Mouse (Mus musculus): ENCODE data around the gene Gins3. TPM values are rescaled to one million over a fixed set of nuclear protein-coding genes. Genes with fewer than 3 reads are reported as not detected.
A peak's percentile ranks its signal among the peaks of the same experiment; 100 is the strongest.

Gene Gins3
- total and polyA plus RNA-seq, 3 experiments = 14.0 to 14.4 TPM; not detected in 1

DNA sequence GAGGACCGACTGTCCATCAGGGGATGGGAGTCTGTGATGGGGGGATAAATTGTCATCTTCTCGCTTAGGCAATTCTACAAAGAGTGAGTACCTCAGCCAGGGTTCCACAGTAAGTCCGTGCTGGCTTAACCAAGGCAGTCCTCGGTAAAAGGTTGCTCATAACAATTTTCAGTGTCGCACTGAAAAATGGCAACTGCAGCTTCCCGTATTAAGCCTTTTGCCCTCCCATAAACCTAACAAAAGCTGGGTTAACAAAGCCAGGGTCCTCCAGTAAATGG, 749 bp downstream of the Gins3 start:
- peaks cover 6 to 18% of the 10 kb centered on the region in 2 experiments for H3K36me3 ChIP-seq (ENCODE audit: control insufficient read depth in 1 of 2, insufficient read depth in 2 of 2, low read length in 2 of 2)
- H3K27me3 ChIP-seq (ENCODE audit: control insufficient read depth in 1 of 2, insufficient read depth in 2 of 2, low read length in 2 of 2) = no peaks in the 10 kb centered on the region
- H3K79me2 ChIP-seq (ENCODE audit: control insufficient read depth, insufficient read depth, low read length, poor library complexity) = peaks cover 12% of the 10 kb centered on the region
- peak; percentile 59 for DNase-seq (ENCODE audit: low read depth, low spot score)
- H3K27ac ChIP-seq (ENCODE audit: control insufficient read depth, low read depth, low read length) = no peak overlapping the region
- H3K9ac ChIP-seq (ENCODE audit: control insufficient read depth, low read depth, low read length, poor library complexity, severe bottlenecking) = peak overlapping the region; percentile 75
- H3K4me1 ChIP-seq (ENCODE audit: control insufficient read depth in 1 of 2, insufficient read depth in 2 of 2, low read length in 2 of 2) = peaks cover 6 to 11% of the 10 kb centered on the region in 2 experiments
- TF ChIP-seq MXI1 (IDR thresholded peaks at IDR 0.05; ENCODE audit: low read depth, low read length) = peak; percentile 24; the same call in 1 of the 2 replicates
- no peak for TF ChIP-seq HCFC1 (IDR thresholded peaks at IDR 0.05; ENCODE audit: low read depth, low read length)
- TF ChIP-seq CTCF (IDR thresholded peaks at IDR 0.05 in 2 of 3, conservative IDR thresholded peaks at IDR 0.05 in 1 of 3; ENCODE audit: control insufficient read depth in 1 of 3, insufficient read depth in 1 of 3, low read depth in 2 of 3, low read length in 3 of 3, poor library complexity in 1 of 3, severe bottlenecking in 1 of 3) = 0 out of 6 replicates have a peak, but pooled peaks of 1 of the 3 experiments have one; percentile 6
- H3K9me3 ChIP-seq (replicated peaks; ENCODE audit: insufficient read depth, low read length) = no peaks in the 10 kb centered on the region
- peak overlapping the region; percentile 54 to 73 for H3K4me3 ChIP-seq (ENCODE audit: control insufficient read depth in 1 of 2, insufficient read depth in 1 of 2, low read depth in 2 of 2, low read length in 2 of 2)

- Histone ChIP-seq H3K4me3 (ENCODE audit: control insufficient read depth in 1 of 2, insufficient read depth in 1 of 2, low read depth in 2 of 2, low read length in 2 of 2) (no peak overlapping the region), H3K27ac (ENCODE audit: control insufficient read depth, low read depth, low read length) (no peak overlapping the region), H3K9me3 (replicated peaks; ENCODE audit: insufficient read depth, low read length) (no peaks in the 10 kb centered on the region), H3K79me2 (ENCODE audit: control insufficient read depth, insufficient read depth, low read length, poor library complexity) (no peaks in the 10 kb centered on the region), H3K27me3 (ENCODE audit: control insufficient read depth in 1 of 2, insufficient read depth in 2 of 2, low read length in 2 of 2) (no peaks in the 10 kb centered on the region), H3K4me1 (ENCODE audit: control insufficient read depth in 1 of 2, insufficient read depth in 2 of 2, low read length in 2 of 2) (no peaks in the 10 kb centered on the region), H3K9ac (ENCODE audit: control insufficient read depth, low read depth, low read length, poor library complexity, severe bottlenecking) (no peak overlapping the region), H3K36me3 (ENCODE audit: control insufficient read depth in 1 of 2, insufficient read depth in 2 of 2, low read length in 2 of 2) (no peaks in the 10 kb centered on the region; a peak in 2 of 4 replicates)
- no peak for TF ChIP-seq ETS1 (IDR thresholded peaks at IDR 0.05; ENCODE audit: low read depth, low read length)
- no peak for TF ChIP-seq CHD1 (IDR thresholded peaks at IDR 0.05; ENCODE audit: low read depth, low read length)
- no peak for TF ChIP-seq MAZ (IDR thresholded peaks at IDR 0.05; ENCODE audit: low read depth, low read length)
- TF ChIP-seq MAFK (IDR thresholded peaks at IDR 0.05; ENCODE audit: borderline replicate concordance, low read depth, low read length) = no peak
- TF ChIP-seq HCFC1 (IDR thresholded peaks at IDR 0.05; ENCODE audit: low read depth, low read length) = no peak
- no peak for TF ChIP-seq CTCF (IDR thresholded peaks at IDR 0.05 in 2 of 3, conservative IDR thresholded peaks at IDR 0.05 in 1 of 3; ENCODE audit: control insufficient read depth in 1 of 3, insufficient read depth in 1 of 3, low read depth in 2 of 3, low read length in 3 of 3, poor library complexity in 1 of 3, severe bottlenecking in 1 of 3)
- no peak for TF ChIP-seq ZNF384 (IDR thresholded peaks at IDR 0.05; ENCODE audit: low read depth, low read length)
- TF ChIP-seq CHD2 (IDR thresholded peaks at IDR 0.05; ENCODE audit: low read length) = no peak
- DNase-seq (ENCODE audit: low read depth, low spot score) = no peak
Observed at GRCm38 (mm10) chr8:95644942-95645341, 11.7 kb downstream of the Gins3 start.

DNA sequence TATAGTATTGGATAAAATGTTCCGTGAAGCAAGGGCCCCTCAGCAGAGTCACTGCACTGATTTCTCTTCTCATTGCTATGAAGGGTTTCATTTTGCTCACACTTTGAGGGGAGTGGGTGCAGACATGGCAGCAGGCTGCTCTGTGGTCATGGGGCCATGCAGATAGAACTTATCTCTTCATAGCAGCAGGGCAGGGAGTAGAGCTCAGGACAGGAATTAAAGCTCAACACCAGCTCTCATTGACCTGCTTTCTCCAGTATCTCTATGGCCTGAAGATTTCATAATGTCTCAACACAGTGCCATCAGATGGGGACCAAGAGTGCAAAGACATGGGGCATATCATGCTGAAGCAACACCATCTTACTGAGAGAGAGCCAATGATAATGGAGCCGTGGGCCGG, 15.0 kb downstream of the Gins3 start:
- no peaks in the 10 kb centered on the region for H3K9me3 ChIP-seq (replicated peaks; ENCODE audit: insufficient read depth, low read length)
- no peaks in the 10 kb centered on the region; a peak in 2 of 4 replicates for H3K36me3 ChIP-seq (ENCODE audit: control insufficient read depth in 1 of 2, insufficient read depth in 2 of 2, low read length in 2 of 2)
- H3K4me3 ChIP-seq (ENCODE audit: control insufficient read depth in 1 of 2, insufficient read depth in 1 of 2, low read depth in 2 of 2, low read length in 2 of 2) = no peak overlapping the region
- H3K9ac ChIP-seq (ENCODE audit: control insufficient read depth, low read depth, low read length, poor library complexity, severe bottlenecking) = no peak overlapping the region
- no peak for TF ChIP-seq MXI1 (IDR thresholded peaks at IDR 0.05; ENCODE audit: low read depth, low read length)
- no peak for TF ChIP-seq ETS1 (IDR thresholded peaks at IDR 0.05; ENCODE audit: low read depth, low read length)
- TF ChIP-seq TAL1 (IDR thresholded peaks at IDR 0.05; ENCODE audit: low read length) = 0 out of 2 replicates have a peak, but pooled peaks have one; percentile 16
- TF ChIP-seq UBTF (IDR thresholded peaks at IDR 0.05; ENCODE audit: borderline replicate concordance, insufficient read depth, low read depth, low read length) = no peak
- no peak for TF ChIP-seq POLR2A (IDR thresholded peaks at IDR 0.05; ENCODE audit: control insufficient read depth in 1 of 2, insufficient read depth in 1 of 2, low read depth in 1 of 2, low read length in 2 of 2, poor library complexity in 1 of 2)
- TF ChIP-seq ZC3H11A (IDR thresholded peaks at IDR 0.05; ENCODE audit: low read depth, low read length) = no peak
- TF ChIP-seq TCF12 (IDR thresholded peaks at IDR 0.05; ENCODE audit: low read depth, low read length) = no peak
- DNase-seq (ENCODE audit: low read depth, low spot score) = no peak
- H3K27me3 ChIP-seq (ENCODE audit: control insufficient read depth in 1 of 2, insufficient read depth in 2 of 2, low read length in 2 of 2) = no peaks in the 10 kb centered on the region
- H3K27ac ChIP-seq (ENCODE audit: control insufficient read depth, low read depth, low read length) = no peak overlapping the region
- H3K79me2 ChIP-seq (ENCODE audit: control insufficient read depth, insufficient read depth, low read length, poor library complexity) = no peaks in the 10 kb centered on the region
- H3K4me1 ChIP-seq (ENCODE audit: control insufficient read depth in 1 of 2, insufficient read depth in 2 of 2, low read length in 2 of 2) = no peaks in the 10 kb centered on the region; a peak in 1 of 4 replicates

All from MEL (cell line).